Mouse (Mus musculus) liver, adult 2 months (tissue): ENCODE measurements around the gene Sh3d19. TPM values are rescaled to one million over a fixed set of nuclear protein-coding genes. Genes with fewer than 3 reads are reported as not detected.

Experiments
- DNase-seq: peaks from one replicate; pipeline ENCODE4 v3.0.0-alpha.2; 2011; ENCODE audit warnings: low read depth, low spot score; ENCODE audit errors: extremely low read depth
- H3K27ac ChIP-seq: fragments of 200-500 bp; replicated peaks from 2 replicates; pipeline ENCODE4 v1.5.1; 2012; ENCODE audit warnings: low read depth, mild to moderate bottlenecking, control low read depth, inconsistent platforms, low read length; ENCODE audit not compliant: insufficient read depth
- H3K27me3 ChIP-seq: fragments of 200-500 bp; 2 replicates; pipeline ENCODE4 v1.6.1; 2012; ENCODE audit warnings: mild to moderate bottlenecking, moderate library complexity, low read length, inconsistent platforms; ENCODE audit not compliant: control insufficient read depth, insufficient read depth
- H3K36me3 ChIP-seq: fragments of 200-500 bp; 2 replicates; pipeline ENCODE4 v1.6.1; 2012; ENCODE audit warnings: low read length, inconsistent platforms; ENCODE audit not compliant: control insufficient read depth, insufficient read depth
- H3K4me1 ChIP-seq: fragments of 200-500 bp; 2 replicates; pipeline ENCODE4 v1.6.1; 2011; ENCODE audit warnings: low read length; ENCODE audit not compliant: control insufficient read depth, insufficient read depth
- H3K4me3 ChIP-seq: fragments of 200-500 bp; 2 replicates; pipeline ENCODE4 v1.5.1; 2011; ENCODE audit warnings: low read depth, mild to moderate bottlenecking, control low read depth, low read length, moderate library complexity; ENCODE audit not compliant: insufficient read depth
- H3K79me2 ChIP-seq: fragments of 200-500 bp; 2 replicates; pipeline ENCODE4 v1.6.1; 2012; ENCODE audit warnings: inconsistent platforms, mild to moderate bottlenecking, low read length, moderate library complexity; ENCODE audit not compliant: control insufficient read depth, insufficient read depth
- H3K9ac ChIP-seq: fragments of 200-500 bp; 2 replicates; pipeline ENCODE4 v1.6.1; 2012; ENCODE audit warnings: low read depth, mild to moderate bottlenecking, control low read depth, inconsistent platforms, low read length
- CTCF ChIP-seq: fragments of 200-500 bp; IDR thresholded peaks from 2 replicates; pipeline ENCODE4 v1.5.1; 2011; ENCODE audit warnings: low read depth, low read length, control low read depth
- POLR2A ChIP-seq: fragments of 200-500 bp; IDR thresholded peaks from 2 replicates; pipeline ENCODE4 v1.6.1; 2011; ENCODE audit warnings: low read length, control low read depth; ENCODE audit not compliant: insufficient read depth; ENCODE audit errors: extremely low read depth
- WGBS: fragments of 180-500 bp; shearing (Covaris S2); methylation state at CpG from one replicate; pipeline ENCODE4 v1.1.7; 2018; 5-methylcytosine and 5-hydroxymethylcytosine counted together
- polyA plus RNA-seq: library from polyadenylated mRNA; depleted of rRNA; stranded (reverse); fragments of >200 nt; gene quantifications from 2 replicates; pipeline ENCODE4 v1.2.3, GENCODE M21; 2012
- total RNA-seq: library from RNA; depleted of rRNA; stranded (reverse); fragments of >200 nt; gene quantifications from 2 replicates; pipeline ENCODE4 v1.2.3, GENCODE M21; 2014

Gene Sh3d19
- total and polyA plus RNA-seq, 2 experiments: 40.1 to 52.0 TPM

DNA sequence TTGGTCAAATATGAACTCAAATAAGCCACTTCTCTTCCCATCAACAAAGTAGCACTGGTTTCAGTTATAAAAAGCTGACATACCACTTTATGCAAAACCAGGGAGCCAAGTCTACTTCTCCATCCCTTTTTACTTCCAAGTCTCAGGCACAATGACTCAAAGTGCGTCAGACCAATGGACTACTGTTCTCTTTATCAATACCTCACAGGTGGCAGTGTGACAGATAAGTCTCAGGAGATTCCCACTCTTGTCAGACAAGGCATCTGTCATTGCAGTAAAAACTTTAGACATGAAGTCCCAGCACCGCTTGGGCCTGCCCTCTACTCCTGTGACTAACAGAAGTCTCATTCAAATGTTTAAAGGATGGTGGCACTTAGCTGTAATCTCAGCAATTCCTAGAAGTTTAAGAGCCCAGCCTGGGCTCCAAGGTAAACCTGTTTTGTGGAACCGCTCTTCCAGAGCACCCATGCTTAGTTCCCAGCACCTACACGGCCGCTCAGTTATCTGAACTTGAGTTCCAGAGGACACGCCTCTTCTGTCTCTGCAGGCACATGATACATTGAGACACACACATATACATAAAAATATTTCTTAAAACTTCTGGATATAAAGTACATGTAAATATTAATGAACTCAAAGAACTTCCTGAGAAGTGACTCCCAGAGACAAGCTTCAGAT lies 165.1 kb downstream of the Sh3d19 start:
- no peak for DNase-seq
- no peak for TF ChIP-seq POLR2A
- Histone ChIP-seq H3K27me3 (no peaks in the 10 kb centered on the region), H3K4me3 (no peak overlapping the region), H3K36me3 (peaks cover 45% of the 10 kb centered on the region), H3K27ac (no peak overlapping the region), H3K9ac (no peak overlapping the region), H3K4me1 (peaks cover 11% of the 10 kb centered on the region; the same call in 1 of the 2 replicates), H3K79me2 (no peaks in the 10 kb centered on the region; the same call in 1 of the 2 replicates)
- WGBS: 88% methylated on average over 6 of the region's 6 CpGs

DNA sequence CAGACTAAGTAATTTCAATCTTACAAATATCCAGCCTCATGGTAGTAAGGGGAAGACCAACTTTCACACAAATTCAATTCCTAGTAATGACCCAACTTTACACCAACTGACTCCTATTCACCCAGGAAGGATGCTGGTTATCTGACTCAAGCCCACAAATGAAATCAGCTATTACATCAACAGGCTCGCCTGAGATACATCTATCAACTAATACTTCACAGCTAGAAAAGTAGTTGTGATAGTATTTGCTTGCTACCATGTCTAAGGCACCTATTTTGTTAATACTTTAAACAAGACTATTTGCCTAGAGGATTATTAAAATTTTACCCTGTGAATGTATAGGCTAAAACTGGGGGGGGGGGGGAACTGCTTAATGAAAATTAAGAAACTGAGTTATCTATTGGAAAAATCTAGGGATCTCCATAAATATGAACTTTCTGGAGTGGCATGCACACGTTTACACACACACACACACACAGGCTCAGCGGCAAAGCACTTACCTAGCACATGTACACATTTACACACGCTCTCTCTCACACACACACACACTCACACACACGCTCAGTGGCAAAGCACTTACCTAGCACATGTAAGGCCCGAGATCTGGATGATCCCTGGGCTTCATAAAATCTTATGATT lies 166.1 kb downstream of the Sh3d19 start:
- DNase-seq: no peak
- Histone ChIP-seq H3K27me3 (no peaks in the 10 kb centered on the region), H3K27ac (no peak overlapping the region), H3K4me1 (peaks cover 12% of the 10 kb centered on the region; the same call in 1 of the 2 replicates), H3K9ac (no peak overlapping the region), H3K36me3 (peaks cover 43% of the 10 kb centered on the region), H3K4me3 (no peak overlapping the region), H3K79me2 (peaks cover 7% of the 10 kb centered on the region; the same call in 1 of the 2 replicates)
- TF ChIP-seq CTCF: no peak
- TF ChIP-seq POLR2A: no peak
- 94% methylated on average over 6 of the region's 6 CpGs for WGBS

DNA sequence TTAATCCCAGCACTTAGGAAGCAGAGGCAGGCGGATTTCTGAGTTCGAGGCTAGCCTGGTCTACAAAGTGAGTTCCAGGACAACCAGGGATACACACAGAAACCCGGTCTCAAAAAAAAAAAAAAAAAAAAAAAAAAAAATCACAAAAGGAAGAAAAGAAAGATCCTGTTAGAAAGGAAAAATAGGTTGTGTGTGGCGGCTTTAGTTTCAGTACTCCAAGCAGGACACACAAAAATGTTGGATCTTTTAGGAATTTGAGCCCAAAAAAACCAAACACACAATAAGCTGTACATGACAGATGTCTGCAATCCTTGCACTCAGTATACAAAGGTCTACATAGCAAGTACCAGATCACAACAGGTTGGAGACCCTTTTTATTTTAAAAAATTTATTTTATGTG lies 168.8 kb downstream of the Sh3d19 start:
- no peak for TF ChIP-seq CTCF
- TF ChIP-seq POLR2A: no peak
- Histone ChIP-seq H3K36me3 (peaks cover 40% of the 10 kb centered on the region), H3K4me1 (peaks cover 11% of the 10 kb centered on the region; the same call in 1 of the 2 replicates), H3K27me3 (no peaks in the 10 kb centered on the region), H3K27ac (no peak overlapping the region), H3K9ac (no peak overlapping the region), H3K79me2 (peaks cover 10% of the 10 kb centered on the region; the same call in 1 of the 2 replicates), H3K4me3 (no peak overlapping the region)
- 90% methylated on average over 4 of the region's 4 CpGs for WGBS
- DNase-seq: no peak

DNA sequence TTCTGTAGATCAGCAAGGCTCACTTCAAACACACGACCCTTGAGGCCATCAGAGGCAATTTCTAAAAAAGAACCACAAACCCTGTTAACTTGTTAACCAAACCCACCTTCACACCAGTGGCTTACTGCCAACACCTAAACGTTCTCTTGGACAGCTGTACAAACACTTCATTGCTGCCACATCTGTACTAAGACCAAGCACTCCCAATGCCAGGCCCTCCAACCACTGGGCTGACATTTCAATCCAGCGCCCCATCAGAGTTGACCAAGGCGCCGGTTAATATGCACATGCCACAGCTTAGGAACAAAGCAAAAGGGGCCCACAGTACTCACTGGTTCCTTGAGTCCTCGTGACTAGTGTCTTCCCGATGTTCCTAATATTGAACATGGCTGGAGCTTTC lies 170.5 kb downstream of the Sh3d19 start:
- 7% methylated on average over 7 of the region's 7 CpGs for WGBS

DNA sequence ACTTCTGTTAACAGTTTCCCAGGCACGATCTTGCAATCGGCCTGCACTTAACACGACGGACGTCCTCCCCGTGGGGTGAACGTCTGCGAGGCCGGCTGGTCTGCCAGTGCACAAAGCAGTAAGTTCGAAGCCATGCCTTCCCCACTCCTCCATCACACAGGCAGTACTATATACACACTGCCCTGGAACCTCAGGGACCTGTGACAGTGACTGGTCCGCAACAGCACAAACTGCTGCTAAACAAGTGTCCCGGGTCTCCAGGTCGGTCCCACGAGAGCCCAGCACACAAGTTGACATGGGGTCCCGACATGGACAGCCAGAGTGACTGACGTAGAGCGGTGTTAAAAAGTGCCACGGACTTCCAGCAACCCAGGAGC lies 171.0 kb downstream of the Sh3d19 start:
- TF ChIP-seq POLR2A (no peak), CTCF (no peak)
- peak; percentile 24 for DNase-seq
- H3K27me3 ChIP-seq: no peaks in the 10 kb centered on the region
- H3K36me3 ChIP-seq: peaks cover 32% of the 10 kb centered on the region
- peak overlapping the region; percentile 35 for H3K27ac ChIP-seq
- H3K79me2 ChIP-seq: peaks cover 10% of the 10 kb centered on the region; the same call in 1 of the 2 replicates
- H3K4me3 ChIP-seq: peak overlapping the region; percentile 92
- H3K4me1 ChIP-seq: peaks cover 3% of the 10 kb centered on the region; the same call in 1 of the 2 replicates
- H3K9ac ChIP-seq: peak overlapping the region; percentile 95
- under 1% methylated on average over 18 of the region's 18 CpGs for WGBS

More for the DNA sequence above, 170.5 kb downstream of the Sh3d19 start:
- no peak for TF ChIP-seq POLR2A
- TF ChIP-seq CTCF: no peak
- Histone ChIP-seq H3K9ac (peak overlapping the region; percentile 95), H3K36me3 (peaks cover 36% of the 10 kb centered on the region), H3K79me2 (peaks cover 10% of the 10 kb centered on the region; the same call in 1 of the 2 replicates), H3K27ac (no peak overlapping the region), H3K4me1 (peaks cover 3% of the 10 kb centered on the region; the same call in 1 of the 2 replicates), H3K27me3 (no peaks in the 10 kb centered on the region), H3K4me3 (peak overlapping the region; percentile 92)
- DNase-seq: no peak
